Mouse (Mus musculus) megakaryocyte, embryonic 14.5 days (primary cell): Measurements from ENCODE around the gene Cdkl5. TPM values are rescaled to one million over a fixed set of nuclear protein-coding genes. Genes with fewer than 3 reads are reported as not detected.
"Not testable (repeated sequence)": the region's sequence is repeated elsewhere in the genome, so short reads cannot be mapped to it uniquely, and the experiment has no call there.

ENCODE experiments used
- H3K27me3 ChIP-seq: replicated peaks from 2 replicates; pipeline ENCODE3; 2012; ENCODE audit warnings: inconsistent platforms
- H3K36me3 ChIP-seq: replicated peaks from 2 replicates; pipeline ENCODE3; 2012; ENCODE audit warnings: low read length, inconsistent platforms, mixed read lengths
- H3K4me1 ChIP-seq: 2 replicates; pipeline ENCODE4 v1.6.1; 2012; ENCODE audit warnings: inconsistent platforms
- H3K4me3 ChIP-seq: replicated peaks from 2 replicates; pipeline ENCODE3; 2012; ENCODE audit warnings: moderate library complexity, mild to moderate bottlenecking, inconsistent platforms
- H3K9me3 ChIP-seq: 2 replicates; pipeline ENCODE4 v1.6.1; 2012; ENCODE audit warnings: inconsistent platforms
- FLI1 ChIP-seq: IDR thresholded peaks from 2 replicates; pipeline ENCODE4 v1.6.1; 2012; ENCODE audit warnings: low read length, inconsistent platforms, mixed read lengths
- GATA1 ChIP-seq: IDR thresholded peaks from 3 replicates; pipeline ENCODE4 v1.6.1; 2012; ENCODE audit warnings: mixed read lengths, low read length, inconsistent platforms, borderline replicate concordance
- polyA plus RNA-seq: library from polyadenylated mRNA; stranded (reverse); fragments of >175 nt; gene quantifications from 2 replicates; pipeline ENCODE4 v1.2.3, GENCODE M21; 2012; ENCODE audit warnings: low replicate concordance; ENCODE audit not compliant: insufficient read depth

Gene Cdkl5
- polyA plus RNA-seq, 1 experiment: not detected

GRCm38 (mm10) chrX:160865022-160865421 lies 129.5 kb downstream of the Cdkl5 start:
- no peak overlapping the region for H3K4me3 ChIP-seq
- peaks cover 8% of the 10 kb centered on the region for H3K27me3 ChIP-seq
- H3K4me1 ChIP-seq: no peaks in the 10 kb centered on the region
- TF ChIP-seq FLI1 (no peak), GATA1 (no peak)
- no peaks in the 10 kb centered on the region for H3K36me3 ChIP-seq
- H3K9me3 ChIP-seq: no peaks in the 10 kb centered on the region

DNA sequence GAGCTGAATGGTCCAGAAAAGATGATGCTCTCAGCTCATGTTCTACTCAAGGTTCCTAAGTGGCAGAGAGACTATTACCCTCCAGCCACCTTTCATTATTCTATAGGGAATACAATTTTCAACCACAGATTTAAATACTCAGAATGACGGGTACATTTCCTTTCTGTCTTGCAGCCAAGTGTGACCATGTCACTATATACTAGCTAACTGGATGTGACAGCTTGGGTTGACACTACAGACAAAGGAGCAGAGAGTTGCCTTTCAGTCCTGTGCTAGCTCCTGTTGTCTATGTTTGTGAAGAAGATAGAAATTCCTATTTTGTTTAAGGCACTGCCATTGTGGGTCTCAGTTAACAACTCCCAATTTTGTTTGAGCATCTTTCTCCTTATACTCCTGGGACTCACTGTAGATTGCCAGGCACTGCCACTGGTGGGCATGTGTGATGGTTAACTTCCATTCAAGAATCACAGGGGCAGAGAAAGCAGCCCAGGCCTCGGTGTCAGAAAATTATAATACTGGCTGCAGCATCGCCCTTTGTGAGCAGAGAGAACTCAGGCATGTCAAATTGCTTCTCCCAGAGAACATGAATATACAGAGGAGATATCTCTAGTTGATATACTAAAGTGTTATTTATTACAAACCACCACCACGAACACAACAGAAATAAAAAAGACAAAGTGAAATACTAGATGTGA lies 130.7 kb downstream of the Cdkl5 start:
- no peaks in the 10 kb centered on the region for H3K36me3 ChIP-seq
- H3K4me3 ChIP-seq: no peak overlapping the region
- no peak for TF ChIP-seq FLI1
- no peak for TF ChIP-seq GATA1
- H3K27me3 ChIP-seq: peaks cover 6% of the 10 kb centered on the region
- no peaks in the 10 kb centered on the region for H3K4me1 ChIP-seq
- no peaks in the 10 kb centered on the region for H3K9me3 ChIP-seq

DNA sequence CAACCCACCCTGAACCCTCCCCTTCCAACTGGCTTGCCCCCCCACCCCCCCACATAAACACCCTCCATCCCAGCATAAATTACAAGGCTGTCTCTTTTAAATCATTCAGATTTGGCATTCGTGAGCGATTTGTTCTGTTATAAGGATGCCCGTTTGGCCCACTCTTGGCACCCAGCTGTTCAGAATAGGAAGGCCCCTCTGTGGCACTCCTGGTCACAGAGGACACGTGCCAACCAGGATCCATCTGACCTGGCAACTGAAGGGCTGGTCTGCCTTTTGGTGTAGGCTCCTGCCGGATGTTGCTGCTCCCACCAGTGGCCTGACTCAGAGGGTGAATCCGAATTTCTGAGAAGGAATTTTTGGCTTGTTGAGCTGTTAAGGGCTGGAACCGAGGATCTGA lies 186.3 kb downstream of the Cdkl5 start:
- TF ChIP-seq FLI1: no peak
- no peak for TF ChIP-seq GATA1
- H3K4me1 ChIP-seq: no peaks in the 10 kb centered on the region
- H3K36me3 ChIP-seq: no peaks in the 10 kb centered on the region
- peaks cover 5% of the 10 kb centered on the region for H3K27me3 ChIP-seq
- H3K9me3 ChIP-seq: no peaks in the 10 kb centered on the region
- H3K4me3 ChIP-seq: no peak overlapping the region

DNA sequence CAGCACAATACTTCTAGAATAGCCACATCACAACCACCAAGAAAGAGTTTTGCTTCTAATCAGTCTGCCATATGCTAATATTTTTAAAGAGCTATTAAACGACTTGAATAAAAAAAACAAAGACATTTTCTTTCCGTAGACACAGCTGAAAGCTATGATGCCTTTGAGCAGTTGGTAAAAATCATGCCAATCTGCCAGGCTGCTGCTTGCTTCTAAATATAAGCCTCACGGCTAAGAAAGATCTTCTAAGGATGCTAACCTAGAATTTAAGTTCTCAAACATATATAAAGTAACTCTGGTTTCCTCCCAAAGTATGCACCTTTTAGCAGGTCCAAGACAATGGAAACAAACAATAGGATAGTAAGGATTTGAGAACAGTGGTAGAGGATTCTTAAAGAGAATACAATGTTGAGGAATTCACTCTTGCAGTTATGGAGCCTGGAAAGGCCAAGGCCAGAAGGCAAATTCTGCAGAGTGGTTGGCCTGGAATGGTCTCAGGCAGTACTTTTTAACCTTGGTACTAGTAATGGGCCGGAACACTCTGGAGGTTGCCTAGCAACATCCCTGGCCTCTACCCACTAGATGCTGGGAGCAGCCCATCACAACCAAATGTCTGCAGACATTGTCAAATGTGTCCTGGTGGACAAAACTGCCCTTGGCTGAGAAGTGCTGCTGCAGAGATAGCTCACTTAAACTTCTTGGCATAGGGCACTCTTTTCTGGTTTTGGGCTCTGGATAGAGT lies 189.9 kb downstream of the Cdkl5 start:
- TF ChIP-seq GATA1 (no peak), FLI1 (no peak)
- no peaks in the 10 kb centered on the region for H3K4me1 ChIP-seq
- H3K27me3 ChIP-seq: peaks cover 8% of the 10 kb centered on the region
- no peaks in the 10 kb centered on the region for H3K36me3 ChIP-seq
- H3K9me3 ChIP-seq: no peaks in the 10 kb centered on the region
- no peak overlapping the region for H3K4me3 ChIP-seq

DNA sequence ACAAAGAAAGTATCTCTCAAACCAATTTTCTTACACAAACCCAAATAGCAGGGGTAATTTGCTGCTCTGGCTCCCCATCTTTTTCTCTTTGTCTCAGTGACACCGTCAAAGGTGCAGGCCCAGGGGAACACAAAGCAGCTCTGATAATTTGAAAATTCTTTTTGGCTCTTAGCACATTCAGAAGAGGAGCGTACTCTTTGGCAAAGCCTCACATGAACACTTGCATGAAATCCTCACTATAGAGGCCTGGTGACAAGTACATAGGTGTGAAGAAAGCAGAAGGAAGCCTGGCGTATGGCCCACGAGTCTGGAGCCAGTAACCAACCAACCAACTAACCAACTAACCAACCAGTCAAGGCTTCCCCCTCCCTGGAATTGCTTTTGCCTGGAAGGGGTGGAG lies 199.6 kb downstream of the Cdkl5 start:
- peaks cover 13% of the 10 kb centered on the region for H3K27me3 ChIP-seq
- no peaks in the 10 kb centered on the region for H3K36me3 ChIP-seq
- peaks cover 11% of the 10 kb centered on the region; the same call in 1 of the 2 replicates for H3K4me1 ChIP-seq
- TF ChIP-seq FLI1: no peak
- TF ChIP-seq GATA1: no peak
- no peak overlapping the region for H3K4me3 ChIP-seq
- H3K9me3 ChIP-seq: no peaks in the 10 kb centered on the region

GRCm38 (mm10) chrX:160782276-160782675 lies 212.2 kb downstream of the Cdkl5 start:
- TF ChIP-seq FLI1: no peak
- no peak for TF ChIP-seq GATA1
- Histone ChIP-seq H3K27me3 (peaks cover 19% of the 10 kb centered on the region), H3K9me3 (no peaks in the 10 kb centered on the region), H3K4me3 (no peak overlapping the region), H3K4me1 (no peaks in the 10 kb centered on the region), H3K36me3 (no peaks in the 10 kb centered on the region)

DNA sequence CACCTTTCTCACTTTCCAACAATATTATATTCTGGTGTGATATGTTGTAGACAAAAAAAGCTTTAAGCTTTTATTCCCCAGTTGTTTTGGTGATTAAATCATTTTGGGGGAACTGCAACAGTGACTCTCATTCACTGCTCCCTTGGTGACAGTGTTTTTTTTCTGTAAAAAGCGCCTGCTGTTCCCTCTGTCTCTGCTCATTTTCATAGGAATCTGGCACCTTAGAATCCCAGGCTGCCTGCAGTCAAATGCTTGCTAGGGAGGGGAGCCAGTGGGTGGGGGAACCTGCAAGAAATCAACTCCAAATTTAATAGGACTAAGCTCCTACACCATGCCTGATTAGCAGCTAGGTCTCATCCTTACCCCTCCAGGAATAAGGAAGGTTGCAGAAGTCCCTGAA lies 221.5 kb downstream of the Cdkl5 start:
- peaks cover 3% of the 10 kb centered on the region; the same call in 1 of the 2 replicates for H3K4me1 ChIP-seq
- H3K36me3 ChIP-seq: no peaks in the 10 kb centered on the region
- H3K9me3 ChIP-seq: no peaks in the 10 kb centered on the region
- no peak overlapping the region for H3K4me3 ChIP-seq
- peaks cover 7% of the 10 kb centered on the region for H3K27me3 ChIP-seq
- TF ChIP-seq FLI1 (no peak), GATA1 (no peak)

GRCm38 (mm10) chrX:160769622-160770021 lies 224.9 kb downstream of the Cdkl5 start:
- not testable (repeated sequence) for H3K27me3 ChIP-seq, H3K4me3 ChIP-seq, H3K9me3 ChIP-seq, H3K36me3 ChIP-seq, H3K4me1 ChIP-seq

DNA sequence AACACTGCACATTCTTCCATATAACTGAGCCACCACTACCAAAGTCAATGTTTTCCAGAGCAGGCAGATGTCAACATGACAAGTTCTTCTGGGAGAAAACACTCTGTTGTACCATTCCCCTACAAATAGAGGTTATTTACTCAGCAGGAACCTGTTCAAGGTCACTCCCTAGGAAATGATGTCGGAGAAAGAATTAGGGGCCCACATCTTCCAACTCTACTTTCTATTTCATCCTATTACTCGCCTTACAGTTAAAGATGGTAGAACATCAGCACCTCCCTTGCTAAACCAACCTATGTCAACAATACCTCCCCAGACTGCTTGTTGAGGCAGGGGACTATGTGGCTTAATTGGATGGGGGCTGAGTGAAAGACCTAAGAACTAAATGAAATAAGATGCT lies 226.8 kb downstream of the Cdkl5 start, which contains the start of gene Rs1:
Gene Rs1 (plus strand): TSS at position 301 of the 400 bp plus-strand sequence.
- H3K27me3 ChIP-seq: peaks cover 2% of the 10 kb centered on the region
- H3K4me3 ChIP-seq: no peak within 1 kb of the TSS
- no peaks in the 10 kb centered on the region for H3K36me3 ChIP-seq
- no peaks in the 10 kb centered on the region for H3K9me3 ChIP-seq
- TF ChIP-seq FLI1 (no peak), GATA1 (no peak)
- H3K4me1 ChIP-seq: peaks cover 3% of the 10 kb centered on the region; the same call in 1 of the 2 replicates

GRCm38 (mm10) chrX:160766233-160766616 lies 228.3 kb downstream of the Cdkl5 start:
- H3K36me3 ChIP-seq: no peaks in the 10 kb centered on the region
- H3K4me3 ChIP-seq: peak overlapping the region; percentile 91
- TF ChIP-seq FLI1 (no peak), GATA1 (no peak)
- no peaks in the 10 kb centered on the region for H3K9me3 ChIP-seq
- peaks cover 2% of the 10 kb centered on the region for H3K27me3 ChIP-seq
- peaks cover 3% of the 10 kb centered on the region; the same call in 1 of the 2 replicates for H3K4me1 ChIP-seq
